In the genomic region with DNA sequence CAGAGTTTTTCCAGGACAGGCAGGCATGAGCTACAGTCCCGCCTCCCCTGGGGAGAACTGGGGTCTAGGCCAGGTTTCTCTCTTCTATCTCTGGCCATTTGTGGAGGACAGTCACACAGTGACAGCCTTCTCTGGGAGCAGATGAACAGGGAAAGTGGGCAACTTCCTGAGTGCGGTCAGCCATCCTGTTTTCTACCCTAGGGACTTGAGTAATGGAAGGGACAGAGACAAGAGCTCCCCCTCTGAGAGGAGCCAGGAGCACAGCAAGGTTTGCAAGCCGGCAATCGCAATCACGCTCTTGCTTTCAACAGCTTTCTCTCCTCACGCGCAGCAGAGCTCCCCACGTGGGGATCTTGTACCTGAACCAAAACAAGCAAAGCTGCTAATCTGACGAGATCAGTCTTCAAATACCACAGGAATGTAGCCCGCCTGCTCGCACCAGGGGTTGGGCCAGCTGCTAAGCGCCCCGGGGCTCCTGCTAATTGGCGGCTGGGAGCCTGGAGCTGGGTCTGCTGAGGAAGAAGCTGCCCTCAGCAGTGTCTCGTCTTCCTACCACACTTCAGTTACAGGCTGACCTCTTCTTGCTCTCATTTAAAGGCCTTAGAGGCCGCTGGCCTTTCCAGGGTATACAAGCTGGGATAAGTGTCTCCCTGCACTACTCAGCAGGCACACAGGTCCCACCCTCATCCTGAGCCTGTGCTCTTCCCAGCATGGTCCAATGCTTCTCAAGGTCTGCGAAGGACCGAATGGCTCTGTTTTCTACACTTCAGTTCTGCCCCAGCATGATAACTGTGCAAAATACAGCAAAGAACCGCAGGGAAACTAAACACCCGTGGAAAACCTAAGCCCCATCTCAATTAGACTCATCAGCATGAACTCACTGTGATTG, we compare ENCODE assay signal across 7 mouse cellular contexts.
DNase-seq lines count a peak whose midpoint lies in the region; ATAC-seq lines count a peak whose summit lies in the region.

No protein-coding gene starts in this region.

- peak; percentile 68 for ATAC-seq in cerebellum, adult (ENCODE audit: insufficient number of reproducible peaks, low FRiP score, low TSS enrichment)
- ATAC-seq in forebrain, embryonic 14.5 days, result no peak
- ATAC-seq in limb, embryonic 12.5 days (ENCODE audit: insufficient number of reproducible peaks, insufficient read depth, low FRiP score, low TSS enrichment, low read depth), result peak; percentile 23; the same call in 1 of the 2 replicates
- ATAC-seq in midbrain, embryonic 15.5 days (replicated peaks), result peak; percentile 45; the same call in 1 of the 2 replicates

- H3K4me1 ChIP-seq in forebrain, embryonic 14.5 days (ENCODE audit: control insufficient read depth, insufficient read depth, low read length), result peaks cover 8% of the 10 kb centered on the region; the same call in 1 of the 2 replicates
- peaks cover 45% of the 10 kb centered on the region for H3K4me1 ChIP-seq in limb, embryonic 12.5 days (replicated peaks)
- H3K4me1 ChIP-seq in midbrain, embryonic 15.5 days, result peaks cover 16% of the 10 kb centered on the region

- no peaks in the 10 kb centered on the region for H3K27me3 ChIP-seq in forebrain, embryonic 14.5 days (replicated peaks; ENCODE audit: control insufficient read depth, insufficient read depth, low read length)
- H3K27me3 ChIP-seq in limb, embryonic 12.5 days, result no peaks in the 10 kb centered on the region
- no peaks in the 10 kb centered on the region for H3K27me3 ChIP-seq in midbrain, embryonic 15.5 days (replicated peaks)

- H3K9ac ChIP-seq in forebrain, embryonic 14.5 days (ENCODE audit: low read length), result peak overlapping the region; percentile 29; the same call in 1 of the 2 replicates
- H3K9ac ChIP-seq in limb, embryonic 12.5 days (replicated peaks), result no peak overlapping the region
- no peak overlapping the region for H3K9ac ChIP-seq in midbrain, embryonic 15.5 days

- H3K27ac ChIP-seq in forebrain, embryonic 14.5 days (ENCODE audit: low read depth, low read length), result no peak overlapping the region
- peak overlapping the region; percentile 50; the same call in 1 of the 2 replicates for H3K27ac ChIP-seq in limb, embryonic 12.5 days
- peak overlapping the region; percentile 45 for H3K27ac ChIP-seq in midbrain, embryonic 15.5 days

- no peak overlapping the region for H3K4me3 ChIP-seq in forebrain, embryonic 14.5 days (ENCODE audit: low read depth, low read length)
- no peak overlapping the region for H3K4me3 ChIP-seq in limb, embryonic 12.5 days (replicated peaks)
- no peak overlapping the region for H3K4me3 ChIP-seq in midbrain, embryonic 15.5 days

- 0 out of 2 replicates have a peak overlapping the region, but pooled peaks have one; percentile 12 for H3K4me2 ChIP-seq in forebrain, embryonic 14.5 days (ENCODE audit: low read length)
- peak overlapping the region; percentile 23 for H3K4me2 ChIP-seq in limb, embryonic 12.5 days
- H3K4me2 ChIP-seq in midbrain, embryonic 15.5 days, result peak overlapping the region; percentile 25

- intact Hi-C loops in heart, postnatal 36 days (cut with DNase I), result loop anchor here (2.0 kb wide), 1 partner anchor 67 kb away; no protein-coding TSS in a partner anchor

- H3K9me3 ChIP-seq in forebrain, embryonic 14.5 days (replicated peaks; ENCODE audit: control insufficient read depth, low read length), result no peaks in the 10 kb centered on the region
- no peaks in the 10 kb centered on the region for H3K9me3 ChIP-seq in limb, embryonic 12.5 days
- H3K9me3 ChIP-seq in midbrain, embryonic 15.5 days, result no peaks in the 10 kb centered on the region

- H3K36me3 ChIP-seq in forebrain, embryonic 14.5 days (ENCODE audit: control insufficient read depth, insufficient read depth, low read length), result no peaks in the 10 kb centered on the region
- H3K36me3 ChIP-seq in limb, embryonic 12.5 days, result no peaks in the 10 kb centered on the region
- H3K36me3 ChIP-seq in midbrain, embryonic 15.5 days (replicated peaks), result no peaks in the 10 kb centered on the region

- peak; percentile 38 for DNase-seq in ES-CJ7 (ENCODE audit: low read depth, low spot score)
- peak; percentile 46 for DNase-seq in forebrain, embryonic 14.5 days (ENCODE audit: low spot score)
- peak; percentile 28 to 53 for DNase-seq in heart, postnatal 36 days
- no peak for DNase-seq in frontal cortex, postnatal 10 days (ENCODE audit: low spot score in 2 of 2)

- 15% methylated on average over 20 of the region's 20 CpGs for WGBS in forebrain, embryonic 14.5 days
- 14% methylated on average over 20 of the region's 20 CpGs for WGBS in limb, embryonic 12.5 days
- WGBS in midbrain, embryonic 15.5 days, result 16% methylated on average over 20 of the region's 20 CpGs

Comparison
In these comparisons a context has a peak if more than half of its experiments do, and no peak if none do; other contexts are left out.
1. DNase-seq: peak in ES-CJ7 (single experiment), forebrain, embryonic 14.5 days (single experiment) and heart, postnatal 36 days (2 of 2); none in frontal cortex, postnatal 10 days (0 of 2).
2. Peak in every context shown above with its lines, with median percentiles within 50 percentile points of each other: H3K4me2 ChIP-seq.